Mouse (Mus musculus) G1E (cell line): ENCODE measurements at regions not wholly inside any gene's neighbourhood (a gene's known extent, or its start where the extent isn't known, plus 50 kb on each side); places are given as distances from the start of the nearest gene placed in this dataset.

Experiments
- CTCF ChIP-seq: IDR thresholded peaks from 2 replicates; pipeline ENCODE4 v1.5.1; 2012; ENCODE audit warnings: low read depth, low read length, inconsistent platforms, mixed read lengths
- TAL1 ChIP-seq: conservative IDR thresholded peaks from 2 replicates; pipeline ENCODE4 v1.6.1; 2012; ENCODE audit warnings: low read depth, low read length, inconsistent platforms, mixed read lengths

DNA sequence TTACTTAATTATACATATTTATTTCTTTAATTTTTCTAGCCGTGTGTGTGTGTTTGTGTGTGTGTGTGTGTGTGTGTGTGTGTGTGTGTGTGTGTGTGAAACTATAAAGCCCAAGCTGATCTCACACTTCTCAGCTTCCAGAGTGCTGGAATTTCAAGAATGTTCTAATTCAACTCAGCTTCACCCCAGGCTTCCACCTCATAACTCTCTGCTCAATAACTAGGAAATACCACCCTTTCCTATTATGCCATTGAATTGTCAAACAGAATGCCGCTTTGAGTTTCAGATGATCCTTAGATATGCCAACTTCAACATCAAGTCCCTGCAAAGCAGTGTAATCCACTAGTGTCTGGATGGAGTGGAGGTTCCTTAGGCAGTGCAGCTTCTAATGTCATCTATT is 760.6 kb upstream of the Cited2 start:
- no peak for TF ChIP-seq CTCF
- no peak for TF ChIP-seq TAL1
